Mouse (Mus musculus): ENCODE results near the gene Slc9a6. TPM values are rescaled to one million over a fixed set of nuclear protein-coding genes. Genes with fewer than 3 reads are reported as not detected.

Gene Slc9a6
- polyA plus RNA-seq, 1 experiment: 10.8 TPM

DNA sequence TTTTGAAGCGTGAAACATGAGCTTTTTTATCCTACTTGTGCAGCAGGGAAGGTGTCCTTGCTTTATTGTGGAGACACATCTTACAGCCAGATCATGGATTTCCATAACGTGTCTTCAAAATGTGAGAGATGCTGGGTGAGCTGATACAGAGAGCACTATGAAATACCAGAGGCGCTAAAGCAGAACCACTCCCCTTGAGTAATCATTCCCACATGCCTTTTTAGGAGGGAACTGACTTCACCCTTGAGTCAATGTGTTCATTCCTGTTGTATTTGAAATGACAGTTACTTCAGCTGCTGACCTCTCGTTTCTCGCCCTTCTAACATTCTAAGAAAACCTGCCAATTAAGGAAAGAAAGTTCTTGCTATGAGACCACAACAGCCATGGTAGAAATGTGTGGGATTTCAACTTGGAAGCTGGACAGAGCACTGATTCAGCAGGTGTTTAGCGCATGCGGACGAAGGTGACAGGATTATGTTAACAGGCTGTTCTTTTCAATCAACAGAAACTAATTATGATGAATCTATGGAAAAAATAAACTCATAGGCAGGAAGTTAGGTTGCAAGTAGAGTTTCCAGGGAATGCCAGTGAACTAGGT lies 94.5 kb downstream of the Slc9a6 start:
- H3K4me2 ChIP-seq (ENCODE audit: low read depth): peak overlapping the region; percentile 40
- no peak overlapping the region for H3ac ChIP-seq (ENCODE audit: control insufficient read depth, insufficient read length)
- no peaks in the 10 kb centered on the region for H3K36me3 ChIP-seq (ENCODE audit: control insufficient read depth, insufficient read depth)
- no peaks in the 10 kb centered on the region for H3K27me3 ChIP-seq (ENCODE audit: control insufficient read depth, insufficient read depth, insufficient read length)
- TF ChIP-seq USF1 (IDR thresholded peaks at IDR 0.05; ENCODE audit: low read depth) (no peak), MAX (IDR thresholded peaks at IDR 0.05; ENCODE audit: low read depth) (no peak), POLR2AphosphoS2 (IDR thresholded peaks at IDR 0.05; ENCODE audit: insufficient read length, low read depth) (no peak), SRF (IDR thresholded peaks at IDR 0.05; ENCODE audit: control insufficient read depth, insufficient read length, low read depth) (no peak), MYOG (IDR thresholded peaks at IDR 0.05; ENCODE audit: control insufficient read depth in 1 of 3, insufficient read depth in 1 of 3, insufficient read length in 2 of 3, low read depth in 2 of 3) (no peak), POLR2A (IDR thresholded peaks at IDR 0.05; ENCODE audit: insufficient read length, low read depth) (no peak), MYOD1 (IDR thresholded peaks at IDR 0.05; ENCODE audit: control insufficient read depth in 1 of 3, insufficient read length in 2 of 3, low read depth in 2 of 3) (peak in 1 of 3 experiments; percentile 34), TCF3 (IDR thresholded peaks at IDR 0.05; ENCODE audit: insufficient read length, low read depth) (no peak)
- no peaks in the 10 kb centered on the region for H3K79me2 ChIP-seq (ENCODE audit: control insufficient read depth, insufficient read depth)
- no peak overlapping the region for H3K4me3 ChIP-seq

DNA sequence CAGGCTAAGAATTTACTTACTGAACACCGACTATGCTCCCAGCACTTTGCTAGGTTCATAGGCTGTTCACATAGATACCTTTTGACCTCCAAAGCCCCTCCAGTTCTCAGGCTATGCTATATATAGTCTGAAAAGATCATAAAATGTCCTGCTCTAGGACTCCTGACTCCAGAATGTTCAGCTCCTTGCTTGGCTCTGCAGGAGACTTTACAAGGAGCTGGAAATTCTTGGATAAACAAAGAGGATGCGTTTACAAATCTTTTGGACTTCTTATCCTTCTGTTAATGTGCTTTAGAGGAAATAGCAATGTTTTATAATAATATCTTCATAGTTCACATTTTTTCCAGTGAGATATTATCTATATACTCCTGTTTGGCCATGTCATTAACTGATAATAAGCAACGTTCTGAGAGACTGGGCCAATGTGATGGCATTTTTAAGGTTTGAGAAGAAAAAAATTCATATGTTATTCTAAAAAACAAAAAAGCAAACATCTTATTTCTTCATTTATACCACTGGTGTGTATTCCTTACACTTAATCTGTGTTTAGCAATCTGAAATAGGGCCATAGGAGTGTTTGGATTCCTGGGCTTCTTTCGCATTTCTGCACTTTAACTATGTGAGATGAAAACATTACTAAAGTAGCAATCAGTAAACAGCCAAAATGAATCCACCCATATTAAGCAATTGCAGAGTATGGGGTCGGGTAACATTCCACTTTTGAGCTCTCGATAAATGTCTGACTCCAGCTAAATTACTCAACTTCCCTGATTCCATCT lies 99.2 kb downstream of the Slc9a6 start:
- Histone ChIP-seq H3K27me3 (ENCODE audit: control insufficient read depth, insufficient read depth, insufficient read length) (no peaks in the 10 kb centered on the region), H3ac (ENCODE audit: control insufficient read depth, insufficient read length) (no peak overlapping the region), H3K79me2 (ENCODE audit: control insufficient read depth, insufficient read depth) (no peaks in the 10 kb centered on the region), H3K4me2 (ENCODE audit: low read depth) (no peak overlapping the region), H3K36me3 (ENCODE audit: control insufficient read depth, insufficient read depth) (no peaks in the 10 kb centered on the region), H3K4me3 (no peak overlapping the region)
- TF ChIP-seq USF1 (IDR thresholded peaks at IDR 0.05; ENCODE audit: low read depth) (no peak), MAX (IDR thresholded peaks at IDR 0.05; ENCODE audit: low read depth) (no peak)

DNA sequence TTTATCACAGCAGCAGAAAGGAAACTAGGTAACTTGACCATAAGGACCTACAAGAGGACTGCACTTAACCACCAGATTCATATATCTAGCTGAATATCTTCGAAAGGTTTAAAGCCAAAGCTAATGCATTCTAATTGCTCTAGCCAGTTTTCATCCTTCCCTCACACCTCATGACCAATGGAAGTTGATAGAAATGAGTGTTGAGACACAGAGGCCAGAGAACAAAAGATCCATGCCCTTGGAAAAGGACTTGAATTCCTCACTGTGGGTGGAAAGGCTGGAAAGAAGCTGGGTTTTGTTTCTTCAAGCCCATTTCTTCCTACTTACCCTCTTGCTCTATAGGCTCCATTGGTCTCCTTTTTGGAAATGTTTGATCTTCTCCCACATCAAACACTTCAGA lies 101.0 kb downstream of the Slc9a6 start:
- H3K4me3 ChIP-seq: no peak overlapping the region
- H3K36me3 ChIP-seq (ENCODE audit: control insufficient read depth, insufficient read depth): no peaks in the 10 kb centered on the region
- H3K79me2 ChIP-seq (ENCODE audit: control insufficient read depth, insufficient read depth): no peaks in the 10 kb centered on the region
- no peak overlapping the region for H3K4me2 ChIP-seq (ENCODE audit: low read depth)
- no peak overlapping the region for H3ac ChIP-seq (ENCODE audit: control insufficient read depth, insufficient read length)
- no peaks in the 10 kb centered on the region for H3K27me3 ChIP-seq (ENCODE audit: control insufficient read depth, insufficient read depth, insufficient read length)
- TF ChIP-seq E2F4 (IDR thresholded peaks at IDR 0.05; ENCODE audit: insufficient read depth) (no peak), SRF (IDR thresholded peaks at IDR 0.05; ENCODE audit: control insufficient read depth, insufficient read length, low read depth) (no peak)

DNA sequence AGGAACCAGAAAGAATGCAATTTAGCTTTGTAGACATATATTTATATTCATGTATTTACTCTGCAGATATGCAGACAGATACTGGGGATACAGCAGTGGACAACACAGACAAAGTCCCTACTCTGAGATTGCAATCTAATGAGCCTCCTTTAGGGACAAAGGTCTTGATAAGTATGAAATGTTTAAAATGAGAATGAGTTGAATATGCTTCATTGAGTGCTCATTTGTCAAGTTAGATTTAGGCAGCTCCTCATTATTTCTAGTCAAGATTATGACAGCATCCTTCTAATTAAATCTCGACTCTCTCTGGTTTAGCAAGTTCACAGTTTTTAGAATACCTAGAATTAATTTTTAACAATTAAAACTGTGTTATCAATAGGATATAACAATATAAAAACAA lies 103.1 kb downstream of the Slc9a6 start:
- Histone ChIP-seq H3K4me2 (ENCODE audit: low read depth) (no peak overlapping the region), H3ac (ENCODE audit: control insufficient read depth, insufficient read length) (no peak overlapping the region), H3K79me2 (ENCODE audit: control insufficient read depth, insufficient read depth) (no peaks in the 10 kb centered on the region), H3K27me3 (ENCODE audit: control insufficient read depth, insufficient read depth, insufficient read length) (no peaks in the 10 kb centered on the region), H3K4me3 (no peak overlapping the region), H3K36me3 (ENCODE audit: control insufficient read depth, insufficient read depth) (no peaks in the 10 kb centered on the region)
- TF ChIP-seq E2F4 (IDR thresholded peaks at IDR 0.05; ENCODE audit: insufficient read depth): no peak
- TF ChIP-seq CEBPB (IDR thresholded peaks at IDR 0.05; ENCODE audit: insufficient read depth, poor library complexity, severe bottlenecking): no peak
- no peak for TF ChIP-seq POLR2A (IDR thresholded peaks at IDR 0.05; ENCODE audit: insufficient read length, low read depth)
- no peak for TF ChIP-seq TCF12 (IDR thresholded peaks at IDR 0.05; ENCODE audit: insufficient read depth, poor library complexity, severe bottlenecking)
- TF ChIP-seq MAX (IDR thresholded peaks at IDR 0.05; ENCODE audit: low read depth): no peak
- no peak for TF ChIP-seq REST (IDR thresholded peaks at IDR 0.05; ENCODE audit: insufficient read depth, insufficient read length)
- no peak for TF ChIP-seq USF1 (IDR thresholded peaks at IDR 0.05; ENCODE audit: low read depth)
- TF ChIP-seq MYOG (IDR thresholded peaks at IDR 0.05; ENCODE audit: control insufficient read depth in 1 of 3, insufficient read depth in 1 of 3, insufficient read length in 2 of 3, low read depth in 2 of 3): no peak
- no peak for TF ChIP-seq TCF3 (IDR thresholded peaks at IDR 0.05; ENCODE audit: insufficient read length, low read depth)
- TF ChIP-seq MYOD1 (IDR thresholded peaks at IDR 0.05; ENCODE audit: control insufficient read depth in 1 of 3, insufficient read length in 2 of 3, low read depth in 2 of 3): no peak
- TF ChIP-seq POLR2AphosphoS2 (IDR thresholded peaks at IDR 0.05; ENCODE audit: insufficient read length, low read depth): no peak
- no peak for TF ChIP-seq SRF (IDR thresholded peaks at IDR 0.05; ENCODE audit: control insufficient read depth, insufficient read length, low read depth)

Other genes starting within 250 kb of the Slc9a6 start
- gene Smim10l2a, start 235.2 kb upstream of the Slc9a6 start, polyA plus RNA-seq (2012; fragmentation: generic; extraction: Trizol): 0.01 TPM
- gene Gm2174, start 161.8 kb upstream of the Slc9a6 start, polyA plus RNA-seq (2012; fragmentation: generic; extraction: Trizol): 0.26 TPM
- 2.6 TPM for gene Ints6l, start 154.9 kb upstream of the Slc9a6 start, polyA plus RNA-seq (2012; fragmentation: generic; extraction: Trizol)
- gene Gm10477, start 85.0 kb upstream of the Slc9a6 start, polyA plus RNA-seq (2012; fragmentation: generic; extraction: Trizol): not detected
- 0.05 TPM for gene Gm648, start 60.2 kb upstream of the Slc9a6 start, polyA plus RNA-seq (2012; fragmentation: generic; extraction: Trizol)
- 6.6 TPM for gene Mmgt1, start 11.7 kb upstream of the Slc9a6 start, polyA plus RNA-seq (2012; fragmentation: generic; extraction: Trizol)
- gene Fhl1, start 122.0 kb downstream of the Slc9a6 start, polyA plus RNA-seq (2012; fragmentation: generic; extraction: Trizol): 74.2 TPM
- 0.05 TPM for gene Map7d3, start 212.6 kb downstream of the Slc9a6 start, polyA plus RNA-seq (2012; fragmentation: generic; extraction: Trizol)

Data from myocyte (in vitro differentiated cells).